Mouse (Mus musculus) kidney, adult 8-10 months (tissue): ENCODE data around the gene Tmem33.
A peak's percentile ranks its signal among the peaks of the same experiment; 100 is the strongest.

ENCODE experiments used
- DNase-seq, 2 experiments: peaks; one replicate each; pipeline ENCODE4 v3.0.0; 2022

Gene Tmem33

DNA sequence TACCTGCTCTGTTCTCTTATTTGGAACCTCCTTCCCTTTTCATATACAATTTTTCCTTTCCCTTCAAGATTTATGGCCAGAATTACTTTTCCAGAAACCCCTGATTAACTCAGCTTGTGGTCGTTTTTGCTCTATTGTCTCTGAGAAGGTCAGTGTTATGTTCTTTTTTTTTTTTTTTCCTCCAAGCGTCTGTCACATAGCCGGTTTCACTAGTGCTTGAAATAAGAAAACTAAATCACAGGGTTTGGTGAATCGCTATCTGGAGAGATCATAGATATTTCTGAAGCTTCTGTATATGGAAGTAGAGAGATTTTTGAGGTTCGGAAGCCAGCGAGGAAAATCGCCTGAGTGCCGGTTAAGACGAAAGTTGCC, 220 bp upstream of the Tmem33 start:
- DNase-seq = no peak

DNA sequence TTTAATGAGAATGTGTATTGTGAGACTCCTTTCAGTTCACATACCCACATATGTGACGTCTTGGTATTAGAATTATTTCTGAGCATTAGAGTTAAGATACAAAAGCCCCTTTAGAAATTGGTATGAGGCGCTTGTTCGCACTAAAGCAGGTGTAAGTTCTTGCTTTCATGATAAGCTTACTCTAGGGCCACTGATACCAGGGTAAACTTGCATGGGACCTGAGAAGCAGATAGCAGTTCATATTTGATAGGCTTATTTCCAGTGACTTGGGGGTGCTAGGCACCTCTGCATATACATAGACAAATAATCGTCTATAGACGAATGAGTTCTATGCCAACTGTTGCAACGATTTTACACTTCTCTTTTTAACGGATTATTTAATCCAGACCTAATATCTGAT, 2.6 kb downstream of the Tmem33 start:
- no peak for DNase-seq

DNA sequence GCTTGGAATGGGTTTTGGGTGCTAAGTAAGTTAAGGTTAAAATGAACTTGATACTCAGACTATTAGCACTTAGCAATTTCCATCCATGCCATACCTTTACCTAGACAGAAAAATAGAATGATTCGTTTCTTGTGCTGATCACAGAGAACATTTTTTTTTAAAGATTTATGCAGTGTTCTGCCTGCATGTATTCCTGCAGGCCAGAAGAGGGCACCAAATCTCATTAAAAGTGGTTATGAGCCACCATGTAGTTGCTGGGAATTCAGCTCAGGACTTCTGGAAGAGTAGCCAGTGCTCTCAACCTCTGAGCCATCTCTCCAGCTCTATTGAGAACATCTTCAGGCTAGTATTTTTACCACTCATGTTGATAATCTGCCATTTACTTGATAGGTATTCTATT, 5.7 kb downstream of the Tmem33 start:
- DNase-seq = no peak

DNA sequence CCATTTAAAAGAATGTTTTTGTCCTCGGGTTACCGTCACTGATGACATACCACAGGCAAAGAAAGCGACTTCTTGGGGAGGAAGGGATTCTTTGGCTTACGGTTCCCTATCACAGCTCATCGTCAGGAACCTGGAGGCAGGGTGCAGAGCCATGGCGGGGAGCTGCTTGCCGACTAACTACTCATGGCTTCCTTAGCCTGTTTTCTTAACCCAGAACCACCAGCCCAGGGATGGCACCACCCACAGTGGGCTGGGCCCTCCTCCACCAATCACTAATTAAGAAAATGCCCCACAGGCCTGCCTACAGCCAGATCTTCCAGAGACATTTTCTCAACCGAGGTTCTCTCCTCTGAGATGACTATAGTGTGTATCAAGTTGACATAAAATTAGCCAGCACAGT, 8.9 kb downstream of the Tmem33 start:
- no peak for DNase-seq

DNA sequence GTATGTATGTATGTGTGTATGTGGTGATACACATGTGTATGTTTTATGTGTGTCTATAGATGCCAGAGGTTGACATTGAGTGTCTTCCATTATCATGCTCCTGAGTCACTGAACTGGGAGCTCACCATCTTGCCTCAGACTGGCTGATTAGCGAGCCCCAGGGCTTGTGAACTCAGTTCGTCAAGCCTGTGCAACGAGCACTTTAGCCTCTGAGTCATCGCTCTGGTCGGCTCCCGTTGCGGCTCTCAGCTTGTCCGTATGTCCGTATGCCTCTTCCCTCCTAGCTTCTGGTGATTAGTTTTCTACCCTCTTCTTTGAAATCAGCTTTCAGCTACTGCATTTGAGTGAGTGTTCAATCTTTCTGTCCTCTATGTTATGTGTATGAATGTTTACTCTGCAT, 19.0 kb downstream of the Tmem33 start:
- no peak for DNase-seq

DNA sequence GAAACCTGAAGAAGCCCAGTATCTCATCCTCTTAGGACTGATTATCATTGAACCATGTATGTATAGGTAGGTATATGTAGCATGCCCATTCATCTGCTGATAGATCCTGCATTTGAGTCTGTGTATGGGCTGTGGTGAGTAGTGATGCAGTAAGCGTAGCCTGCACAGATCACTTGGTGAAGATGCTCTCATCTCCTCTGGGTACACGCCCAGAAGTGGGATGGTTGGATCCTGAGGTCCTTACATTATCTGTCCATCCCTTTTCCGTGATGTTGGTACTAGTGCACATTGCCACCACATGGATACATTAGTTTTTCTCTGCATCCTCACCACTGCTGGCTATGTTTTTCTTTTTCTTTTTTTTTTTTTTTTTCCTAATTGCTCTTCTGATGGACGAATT, 19.5 kb downstream of the Tmem33 start:
- DNase-seq = no peak

DNA sequence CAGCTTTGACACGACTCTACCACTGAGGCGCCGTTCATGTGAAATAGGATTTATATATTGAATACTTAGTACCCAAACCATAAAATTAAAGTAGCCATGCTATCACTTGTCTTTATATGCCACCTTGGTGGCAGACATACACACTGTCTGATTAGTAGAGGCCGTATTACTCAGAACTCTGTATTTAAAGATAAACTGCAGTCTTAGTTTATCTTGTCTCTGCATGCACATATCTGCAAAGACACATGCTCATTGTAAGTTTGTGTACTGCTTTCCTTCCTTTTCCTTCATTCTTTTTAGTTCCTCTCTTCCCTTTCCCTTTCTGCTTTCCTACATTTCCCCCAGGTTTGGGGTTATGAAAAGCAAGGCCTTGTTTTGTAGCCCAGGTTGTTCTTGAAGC, 20.0 kb downstream of the Tmem33 start:
- no peak for DNase-seq

DNA sequence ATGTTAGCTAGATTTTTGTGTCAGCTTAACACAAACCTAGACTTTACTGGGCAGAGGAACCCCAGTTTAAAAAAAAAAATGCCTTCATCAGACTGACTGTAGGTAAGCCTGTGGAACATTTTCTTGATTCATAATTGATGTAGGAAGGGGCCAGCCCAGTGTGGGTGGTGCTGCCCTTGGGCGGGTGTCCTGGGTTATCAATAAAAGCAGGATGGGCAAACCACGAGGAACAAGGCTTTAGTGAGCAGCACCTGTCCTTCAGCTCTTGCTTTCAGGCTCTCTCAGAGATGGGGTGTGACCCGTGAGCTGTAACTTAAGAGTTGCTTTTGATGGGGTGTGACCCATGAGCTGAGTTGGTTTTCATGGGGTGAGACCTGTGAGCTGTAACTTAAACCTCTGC, 34.7 kb downstream of the Tmem33 start:
- DNase-seq = no peak

DNA sequence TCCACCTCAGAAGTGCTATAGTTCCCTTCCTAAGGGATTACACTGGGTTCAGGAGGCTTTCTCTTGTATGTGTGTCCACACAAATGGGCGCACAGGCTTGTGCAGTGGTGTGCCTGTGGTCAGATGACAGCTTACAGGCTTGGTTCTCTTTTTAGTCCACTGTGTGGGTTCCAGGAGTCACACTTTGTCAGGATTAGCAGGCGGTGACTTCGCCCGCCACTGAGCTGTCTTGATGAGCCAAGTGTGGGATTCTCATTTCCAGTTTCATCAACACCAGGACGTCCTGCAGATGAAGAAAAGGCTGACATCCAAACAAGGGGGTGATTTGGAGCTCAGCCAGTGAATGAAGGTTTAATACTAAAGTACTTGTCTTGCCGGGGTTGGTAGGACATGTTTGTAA, 35.3 kb downstream of the Tmem33 start:
- DNase-seq = no peak

DNA sequence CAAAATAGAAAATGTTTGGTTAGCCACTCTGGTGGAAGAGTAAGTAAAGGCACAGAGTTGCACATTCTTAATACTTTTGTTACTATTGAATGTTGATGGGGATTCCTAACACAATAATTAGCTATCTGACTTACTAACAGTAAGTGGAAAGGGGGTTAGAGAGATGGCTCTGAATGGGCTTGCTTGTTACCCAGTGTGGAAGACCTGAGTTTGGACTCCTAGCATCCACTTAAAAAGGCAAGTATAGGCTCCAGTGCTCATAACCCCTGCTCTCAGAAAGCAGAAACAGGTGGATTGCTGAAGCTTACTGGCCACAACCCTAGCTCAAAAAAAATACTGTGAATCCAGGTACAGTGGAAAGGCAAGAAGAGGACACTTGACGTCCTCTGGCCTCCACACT, 35.8 kb downstream of the Tmem33 start:
- DNase-seq = no peak

DNA sequence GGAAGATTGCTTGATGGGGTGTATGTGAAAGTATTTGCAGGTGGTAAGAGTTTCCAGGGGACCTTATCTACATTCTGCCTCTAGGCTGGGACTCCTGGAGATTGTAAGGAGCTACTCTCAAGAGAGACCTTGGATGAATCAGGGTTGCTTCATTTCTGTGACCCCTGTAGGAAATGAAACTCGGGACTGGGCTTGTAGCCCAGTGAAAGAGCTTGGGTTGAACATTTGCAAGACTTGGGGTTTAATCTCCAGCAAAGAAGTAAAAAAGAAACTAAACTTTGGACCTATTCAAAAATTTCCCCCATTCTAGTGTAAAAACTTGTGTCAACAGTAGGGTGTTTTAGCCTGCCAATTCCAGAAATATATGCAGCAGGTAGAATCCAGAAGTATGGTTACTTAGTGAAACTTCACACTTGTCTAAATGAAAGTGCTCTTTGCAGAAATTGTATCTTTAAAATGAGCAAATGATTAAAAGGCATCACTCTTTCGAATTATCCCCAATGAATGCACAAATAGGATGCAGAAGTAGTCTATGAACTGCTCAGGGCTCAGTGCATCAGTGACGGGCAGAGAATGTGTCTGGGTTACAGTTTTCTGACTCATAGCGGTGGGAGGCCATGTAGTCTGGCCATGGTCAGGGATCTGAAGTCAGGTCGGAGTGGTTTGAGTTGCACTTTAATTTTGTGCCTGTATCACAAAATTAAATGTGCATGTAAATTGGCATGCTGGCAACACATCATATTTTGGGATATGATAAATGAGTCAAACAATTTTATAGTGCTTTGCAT, 36.9 kb downstream of the Tmem33 start:
- peak; percentile 78 to 86 for DNase-seq

DNA sequence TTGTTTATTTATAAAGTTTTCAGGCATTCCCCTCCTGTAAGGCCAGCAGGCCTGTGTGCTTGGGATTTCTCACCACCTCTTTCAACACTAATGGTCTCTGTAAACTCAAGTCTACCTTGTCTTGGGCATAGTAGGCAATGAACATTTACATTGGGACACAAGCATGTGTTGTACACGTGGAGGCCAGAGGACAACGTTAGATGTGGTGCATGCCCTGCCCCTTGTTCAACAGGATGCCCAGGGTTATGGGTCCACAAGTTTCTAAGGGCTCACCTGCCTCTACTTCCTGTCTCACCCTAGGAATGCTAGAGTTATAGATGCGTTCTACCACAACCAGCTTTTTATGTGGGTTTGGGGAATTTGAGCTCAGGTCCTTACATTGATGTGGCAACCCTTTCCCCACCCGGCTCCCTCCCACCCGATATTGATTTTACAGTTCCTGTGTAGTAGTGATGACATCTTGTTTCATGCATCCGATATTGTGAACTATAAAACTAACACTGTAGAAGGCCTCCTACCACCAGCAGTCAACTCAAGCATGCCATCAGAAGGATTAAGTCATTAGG, 39.6 kb downstream of the Tmem33 start:
- no peak for DNase-seq

DNA sequence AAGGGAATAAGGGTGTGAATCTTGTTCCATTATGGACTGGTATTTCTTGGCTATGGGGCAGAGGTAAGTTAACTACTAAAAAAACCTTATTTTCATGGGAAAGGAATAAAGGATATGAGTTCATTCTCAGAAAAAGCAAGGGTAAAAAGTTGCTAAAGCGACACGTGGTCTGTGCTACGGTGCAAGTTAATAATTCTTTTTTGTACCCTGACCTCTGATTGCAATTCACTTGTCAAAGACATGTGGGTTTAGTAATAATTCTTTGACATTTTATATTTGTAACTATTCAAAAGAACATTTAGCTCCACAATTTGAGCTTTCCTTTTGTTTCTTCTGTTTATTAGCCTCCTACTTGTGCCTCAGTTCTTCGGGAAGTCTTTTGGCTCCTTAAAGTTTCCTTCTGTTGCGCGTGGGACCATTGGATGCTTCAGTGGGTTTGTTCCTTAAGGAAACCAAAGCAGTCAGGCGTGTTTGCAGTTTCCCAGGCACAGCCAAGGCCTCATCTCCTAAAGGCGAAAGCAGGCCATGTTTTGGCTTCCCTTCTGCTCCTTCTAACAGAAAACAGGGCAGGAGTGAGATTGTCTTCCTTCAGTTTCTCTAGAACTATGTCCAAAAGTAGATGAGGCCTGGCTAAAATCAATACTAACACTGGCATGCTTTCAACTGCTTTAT, 40.7 kb downstream of the Tmem33 start:
- peak; percentile 59 to 63 for DNase-seq

DNA sequence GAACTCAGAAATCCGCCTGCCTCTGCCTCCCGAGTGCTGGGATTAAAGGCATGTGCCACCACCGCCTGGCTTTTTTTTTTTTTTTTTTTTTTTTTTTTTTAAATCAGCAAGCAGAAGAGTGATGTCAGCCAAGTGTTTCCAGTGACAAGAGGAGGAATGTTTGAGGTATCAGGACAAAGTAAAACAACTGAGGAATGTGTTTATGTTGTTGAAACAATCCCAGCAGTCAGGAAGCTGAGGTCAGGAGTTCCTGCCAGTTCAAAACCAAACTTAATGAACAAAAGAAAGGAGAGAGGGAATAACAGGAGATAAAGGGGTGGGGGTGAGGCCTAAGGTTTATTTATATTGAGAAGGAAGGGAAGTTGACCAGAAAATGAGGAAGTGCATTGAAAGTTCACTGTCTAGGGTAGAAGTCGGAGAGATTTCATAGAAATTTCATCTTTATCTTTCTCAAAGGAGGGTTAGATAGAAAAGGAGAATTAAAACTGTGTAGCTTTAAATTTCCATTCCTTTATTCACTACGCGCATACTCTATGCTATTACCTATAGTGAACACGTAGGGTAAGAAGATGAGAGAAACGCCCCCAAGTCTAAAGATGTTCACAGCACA, 41.5 kb downstream of the Tmem33 start:
- no peak for DNase-seq

DNA sequence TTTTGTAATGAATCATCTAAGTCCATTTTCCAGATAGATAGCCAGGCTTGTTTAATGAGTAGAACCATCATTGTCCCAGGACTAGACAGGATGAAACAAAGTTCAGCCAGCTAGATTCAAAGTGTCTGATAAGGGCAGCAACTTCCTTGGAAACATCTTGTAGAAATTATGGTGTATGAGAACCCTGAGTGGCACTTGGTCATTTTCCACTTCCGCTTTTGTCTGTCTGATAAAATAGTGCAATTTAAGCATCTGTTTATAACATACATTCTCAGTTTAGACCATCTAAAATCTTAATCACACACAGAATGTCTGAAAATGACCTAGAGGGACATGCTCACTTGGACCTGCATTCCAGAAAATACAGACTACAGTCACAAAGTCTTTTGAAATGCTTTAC, 43.5 kb downstream of the Tmem33 start:
- no peak for DNase-seq

DNA sequence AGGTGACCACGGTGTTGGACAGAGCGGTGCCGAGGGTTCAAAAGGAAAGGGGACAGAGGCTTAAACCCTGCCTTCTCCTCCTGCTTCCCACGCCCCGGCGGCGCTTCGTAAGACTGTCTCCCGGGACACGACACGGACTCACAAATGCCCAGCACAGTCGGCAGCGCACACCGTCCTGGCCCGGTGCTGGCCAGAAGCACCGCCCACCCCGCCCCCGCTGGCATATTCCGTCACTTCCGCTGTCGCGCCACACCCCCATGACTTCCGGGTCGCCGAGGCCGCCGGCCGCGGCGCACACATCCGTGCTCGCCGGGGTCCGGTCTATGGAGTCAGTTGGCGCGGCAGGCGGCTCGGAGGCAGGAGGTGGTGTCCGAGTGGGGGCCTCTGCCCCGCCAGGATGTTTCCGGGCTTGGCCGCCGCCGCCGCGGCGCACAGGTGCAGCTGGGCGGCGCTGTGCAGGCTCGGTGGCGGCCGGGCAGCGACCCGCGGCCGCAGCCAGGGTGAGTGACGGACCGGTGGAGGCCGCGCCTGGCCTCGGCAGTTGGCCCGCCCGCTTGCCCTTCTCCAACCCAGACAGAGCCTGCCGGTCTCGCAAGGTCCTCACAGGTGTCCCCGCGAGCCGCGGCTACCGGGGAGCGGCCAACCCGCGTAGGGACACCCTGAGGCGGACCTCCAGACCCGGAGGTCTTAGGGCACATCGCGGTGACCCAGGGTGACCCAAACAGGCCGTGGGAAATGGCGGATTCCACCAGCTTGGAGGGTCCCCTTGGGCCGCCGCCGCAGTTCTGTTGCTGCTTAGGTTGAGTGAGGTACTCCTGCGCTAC, 46.5 kb downstream of the Tmem33 start, which contains the start of gene Slc30a9:
Gene Slc30a9, plus strand, starts transcription at position 258 of the 824 bp plus-strand sequence.
- peak; percentile 90 to 93 for DNase-seq

DNA sequence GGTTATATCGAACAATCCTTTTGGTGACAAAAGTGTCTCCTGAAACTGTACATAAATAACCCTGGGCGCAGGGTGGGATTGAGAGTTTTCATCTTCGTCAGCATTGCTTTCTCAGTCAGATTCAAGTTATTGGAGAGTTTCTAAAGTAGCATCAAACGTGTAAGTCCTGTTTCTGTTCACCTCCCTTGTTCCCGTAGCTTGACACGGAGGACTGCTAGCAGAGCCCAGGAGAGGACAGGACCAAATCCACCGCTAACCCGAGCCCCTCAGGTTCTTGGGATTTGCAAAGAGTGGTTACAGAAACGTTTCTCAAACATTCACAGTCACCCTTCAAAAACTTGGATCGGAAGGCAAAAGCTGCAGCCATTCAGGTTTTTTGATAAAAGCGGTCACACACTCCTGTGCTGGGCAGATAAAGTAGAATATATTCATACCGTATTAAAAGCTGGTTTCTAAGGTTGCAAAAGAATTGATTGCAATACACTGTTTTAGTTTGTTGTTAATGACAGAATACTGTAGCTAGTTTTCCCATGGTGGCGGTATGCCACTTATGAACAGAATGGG, 47.4 kb downstream of the Tmem33 start:
- DNase-seq = no peak

DNA sequence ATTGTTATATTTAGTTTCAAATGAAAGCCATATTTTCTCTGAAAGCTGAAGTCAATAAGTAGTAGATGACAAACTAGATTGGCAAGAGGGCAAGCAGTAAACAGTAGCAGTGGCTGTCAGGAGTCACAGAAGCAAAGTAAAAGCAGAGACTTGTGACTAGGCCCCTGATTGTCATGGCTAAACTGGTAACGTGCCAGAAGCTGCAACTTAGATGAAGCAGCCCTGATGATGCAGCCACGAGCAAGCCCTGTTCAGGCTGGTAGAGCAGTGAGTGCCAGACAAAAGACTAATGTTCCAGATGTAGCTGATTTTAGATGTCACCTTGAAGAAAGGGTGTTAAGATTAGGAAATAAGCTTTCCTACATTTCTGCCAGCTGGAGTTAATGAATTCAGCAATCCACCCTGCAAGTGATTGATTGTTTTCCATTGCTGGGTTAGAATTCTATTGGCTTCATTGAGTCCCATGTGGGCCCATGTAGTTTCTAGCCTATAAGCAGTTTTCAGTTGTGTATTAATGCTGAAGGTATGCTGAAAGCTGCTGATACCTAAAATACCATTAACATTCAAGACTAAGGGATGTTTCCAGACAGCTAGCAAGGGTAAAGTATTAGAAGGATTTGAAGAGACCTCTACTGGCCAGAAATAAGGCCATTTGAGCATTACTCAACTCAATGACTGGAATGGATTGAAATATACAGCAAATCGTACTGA, 51.6 kb downstream of the Tmem33 start:
- DNase-seq = no peak

DNA sequence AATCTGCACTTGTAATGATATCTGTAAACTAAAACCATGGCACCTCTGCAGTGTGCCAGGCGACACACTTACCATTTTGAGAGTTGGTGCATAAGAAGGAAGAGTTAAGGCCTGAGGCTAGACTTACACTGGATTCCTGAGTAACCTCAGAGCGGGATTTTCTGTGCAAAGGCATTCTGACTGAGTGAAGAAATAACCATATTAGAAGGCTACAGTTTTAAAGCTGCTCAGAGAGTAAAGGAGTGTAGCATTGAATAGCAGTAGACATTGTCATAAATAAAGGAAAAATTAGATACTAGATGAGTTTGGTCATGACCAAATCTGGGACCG, 52.1 kb downstream of the Tmem33 start:
- no peak for DNase-seq

DNA sequence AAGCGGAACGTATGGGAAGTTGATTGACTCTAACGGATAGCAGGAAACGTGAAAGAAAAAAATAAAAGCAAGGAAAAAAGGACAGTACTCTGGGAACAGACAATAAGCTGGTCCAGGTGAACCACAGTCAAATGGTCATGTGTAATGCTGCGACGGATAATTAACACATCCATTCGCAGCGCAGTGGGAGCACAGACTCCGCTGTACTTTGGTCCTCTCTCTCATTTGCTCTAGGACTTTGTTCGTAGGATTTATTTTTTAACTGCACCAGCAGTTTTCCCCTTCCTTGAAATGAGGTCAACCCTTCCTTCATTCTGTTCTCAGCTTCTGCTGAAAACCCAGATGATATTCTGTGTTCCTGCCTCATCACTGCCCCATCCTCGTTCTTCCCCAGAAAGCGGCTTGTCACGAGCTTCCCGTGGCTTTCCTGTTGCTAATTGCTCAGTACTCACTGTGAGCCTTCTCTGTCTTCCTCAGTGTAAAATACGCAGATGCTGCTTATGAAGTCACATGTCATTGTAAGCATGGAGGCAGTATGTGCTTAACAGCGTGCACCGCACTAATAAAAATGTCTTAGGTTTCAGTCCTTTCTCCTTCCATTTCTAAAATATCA, 61.4 kb downstream of the Tmem33 start:
- peak; percentile 70 to 71 for DNase-seq

DNA sequence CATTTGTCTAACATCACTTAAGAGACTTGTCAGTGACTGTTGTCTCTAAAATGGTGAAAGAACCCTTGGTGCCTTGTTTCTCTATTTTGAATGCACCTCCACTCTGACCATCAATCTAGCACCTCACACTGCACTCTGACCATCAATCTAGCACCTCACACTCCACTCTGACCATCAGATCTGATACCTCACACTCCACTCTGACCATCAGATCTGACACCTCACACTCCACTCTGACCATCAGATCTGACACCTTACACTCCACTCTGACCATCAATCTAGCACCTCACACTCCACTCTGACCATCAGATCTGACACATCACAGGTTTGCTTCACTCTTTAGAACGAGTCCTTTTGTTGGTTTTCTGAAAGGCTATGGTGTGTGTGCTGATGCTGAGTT, 63.7 kb downstream of the Tmem33 start:
- no peak for DNase-seq

DNA sequence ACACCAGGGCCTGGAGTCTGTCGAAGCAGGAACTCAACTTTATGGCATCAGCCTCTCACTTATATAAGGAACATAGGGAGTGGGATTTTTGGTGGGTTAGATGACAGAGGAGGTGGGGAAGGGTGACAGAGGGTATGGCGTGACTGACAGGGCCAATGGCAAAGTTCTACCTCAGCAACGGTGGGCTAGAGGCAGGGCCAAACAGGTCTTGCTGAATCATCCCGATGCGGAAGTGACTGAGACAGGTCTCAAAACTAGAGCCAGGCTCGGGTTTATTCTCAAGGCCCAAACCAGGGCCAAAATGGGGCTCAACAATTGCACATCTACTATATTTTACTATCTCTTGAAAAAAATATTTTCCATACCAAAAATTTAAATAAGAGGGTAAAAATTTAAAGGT, 80.4 kb downstream of the Tmem33 start:
- no peak for DNase-seq
